Mouse (Mus musculus): ENCODE measurements around the gene Vps26c.
"Not testable (repeated sequence)": the region's sequence is repeated elsewhere in the genome, so short reads cannot be mapped to it uniquely, and the experiment has no call there.

Gene Vps26c

DNA sequence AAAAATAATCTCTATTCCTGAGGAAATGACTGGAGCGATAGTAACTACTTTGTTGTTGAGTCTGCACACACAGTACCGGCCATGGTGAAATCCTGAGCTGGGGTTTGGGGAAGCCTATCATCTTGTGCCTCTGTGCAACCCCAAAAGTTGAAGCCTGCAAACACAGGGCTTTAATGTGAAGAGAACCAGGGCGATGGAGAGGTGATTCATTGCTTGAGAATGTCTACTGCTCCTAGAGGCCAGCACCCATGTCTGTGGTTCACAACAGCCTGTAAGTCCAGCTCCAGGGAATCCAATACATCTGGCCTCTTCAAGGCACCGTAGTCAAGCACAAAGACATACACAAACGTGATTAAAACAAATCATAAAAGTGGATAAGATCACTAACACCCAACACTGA, 39.3 kb downstream of the Vps26c start:
- DNase-seq: no peak

- DNase-seq: peak; percentile 24
Observed at GRCm38 (mm10) chr16:94484752-94485535, 41.7 kb downstream of the Vps26c start.

DNA sequence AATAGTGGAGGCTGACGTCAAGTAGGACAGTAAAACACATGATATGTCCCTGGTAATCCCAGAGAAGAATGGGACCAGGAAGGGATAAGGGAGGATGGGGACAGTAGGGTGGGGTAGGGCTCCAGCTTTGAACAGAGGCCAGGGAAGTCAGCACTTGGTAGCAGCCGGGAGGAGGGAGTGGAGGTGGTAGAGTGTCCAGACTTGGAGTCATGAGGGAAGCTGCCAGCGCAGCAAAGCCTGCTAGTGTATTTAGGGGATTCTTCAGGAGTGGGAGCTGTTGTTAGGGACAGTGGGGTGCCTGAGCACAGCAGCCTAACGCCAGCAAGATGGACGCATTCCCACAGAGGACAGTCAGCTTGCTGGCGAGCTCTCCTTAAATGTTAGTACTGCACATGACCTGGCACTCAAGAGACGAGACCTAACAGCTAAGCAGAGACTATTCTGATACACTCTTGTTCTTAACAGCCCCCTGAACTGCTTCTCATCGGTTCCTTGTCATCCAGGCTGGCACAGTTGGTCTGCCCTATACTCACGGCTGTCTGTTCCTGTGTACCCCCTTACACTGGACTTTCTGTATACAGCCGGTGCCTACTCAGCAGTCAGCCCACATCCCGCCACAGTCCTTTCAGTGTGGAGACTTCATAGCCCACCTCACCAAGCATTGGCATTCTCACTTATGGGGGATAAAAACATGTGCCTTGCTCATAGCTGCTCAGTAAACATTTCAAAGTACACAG, 53.4 kb downstream of the Vps26c start:
- no peak for DNase-seq

GRCm38 (mm10) chr16:94472515-94472951, 54.1 kb downstream of the Vps26c start:
- no peak for DNase-seq

DNA sequence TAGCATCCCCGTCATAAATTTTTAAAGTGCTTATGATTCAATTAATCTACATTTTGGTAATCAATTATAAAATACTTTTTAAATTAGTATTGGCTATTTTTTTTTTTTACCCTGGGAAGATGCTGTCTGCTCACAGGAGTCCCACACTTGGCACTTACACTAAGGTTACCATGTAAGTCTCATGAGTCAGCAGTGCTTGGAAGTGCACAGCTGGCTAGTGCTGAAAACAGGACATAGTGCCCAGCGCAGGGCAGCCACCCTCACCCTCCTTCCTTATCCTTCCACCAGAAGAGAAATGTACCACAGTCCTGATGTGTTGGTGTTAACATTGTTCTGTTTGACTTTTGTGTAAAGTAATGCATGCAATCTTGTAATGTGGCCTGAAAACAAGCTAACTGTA, 58.2 kb downstream of the Vps26c start:
- DNase-seq: no peak

GRCm38 (mm10) chr16:94467337-94468055, 59.1 kb downstream of the Vps26c start:
- no peak for DNase-seq

- not testable (repeated sequence) for DNase-seq
Observed at GRCm38 (mm10) chr16:94466317-94466716, 60.3 kb downstream of the Vps26c start.

GRCm38 (mm10) chr16:94465900-94466299, 60.7 kb downstream of the Vps26c start:
- DNase-seq: no peak

DNA sequence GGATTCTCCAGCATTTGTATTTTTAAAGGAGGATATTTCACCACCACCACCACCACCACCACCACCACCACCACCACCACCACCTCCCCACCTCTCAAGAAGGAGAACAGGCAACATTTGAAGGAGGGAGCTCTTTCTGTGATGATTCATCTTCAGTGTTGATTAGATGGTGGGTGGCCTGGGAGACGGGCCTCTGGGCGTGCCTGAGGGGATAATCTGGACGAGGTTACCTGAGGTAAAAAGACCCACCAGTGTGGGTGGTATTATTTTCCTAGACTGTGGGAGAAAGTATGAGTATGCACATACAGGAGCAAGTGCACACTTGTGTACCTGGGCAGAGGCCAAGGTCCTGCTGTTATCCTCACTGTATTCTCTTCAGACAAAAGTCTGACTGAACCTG, 62.6 kb downstream of the Vps26c start:
- DNase-seq: no peak

- no peak for DNase-seq
Observed at GRCm38 (mm10) chr16:94454146-94454545, 72.5 kb downstream of the Vps26c start.

DNA sequence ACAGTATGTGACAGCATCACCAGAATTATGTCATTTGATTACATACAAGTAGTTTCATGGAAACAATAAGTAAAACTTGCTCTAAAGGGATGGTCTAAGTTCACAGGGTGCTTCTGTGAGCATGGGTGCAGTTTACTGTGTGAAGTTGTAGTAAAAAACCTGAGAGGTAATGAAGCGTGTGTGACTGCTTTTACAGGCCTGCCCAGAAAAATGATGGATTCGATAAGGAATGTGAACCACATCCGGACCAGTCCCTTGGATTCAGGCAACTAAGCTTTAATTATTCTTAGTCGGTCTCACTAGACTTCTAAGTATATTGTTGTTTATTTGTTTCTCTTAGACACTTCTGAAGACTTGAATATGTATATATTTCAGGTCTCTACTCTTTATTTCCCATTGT, 73.9 kb downstream of the Vps26c start:
- DNase-seq: no peak

GRCm38 (mm10) chr16:94451545-94452488, 74.8 kb downstream of the Vps26c start:
- no peak for DNase-seq

GRCm38 (mm10) chr16:94449632-94450031, 77.0 kb downstream of the Vps26c start:
- DNase-seq: no peak

- no peak for DNase-seq
Observed at GRCm38 (mm10) chr16:94449151-94449550, 77.5 kb downstream of the Vps26c start.
